Mouse (Mus musculus) fibroblast of lung, adult 2 months (primary cell): ENCODE data around the gene B9d1.
A peak's percentile ranks its signal among the peaks of the same experiment; 100 is the strongest.

Experiments
- DNase-seq: peaks from one replicate; pipeline ENCODE4 v3.0.0-alpha.2; 2011; ENCODE audit warnings: low read depth

Gene B9d1

DNA sequence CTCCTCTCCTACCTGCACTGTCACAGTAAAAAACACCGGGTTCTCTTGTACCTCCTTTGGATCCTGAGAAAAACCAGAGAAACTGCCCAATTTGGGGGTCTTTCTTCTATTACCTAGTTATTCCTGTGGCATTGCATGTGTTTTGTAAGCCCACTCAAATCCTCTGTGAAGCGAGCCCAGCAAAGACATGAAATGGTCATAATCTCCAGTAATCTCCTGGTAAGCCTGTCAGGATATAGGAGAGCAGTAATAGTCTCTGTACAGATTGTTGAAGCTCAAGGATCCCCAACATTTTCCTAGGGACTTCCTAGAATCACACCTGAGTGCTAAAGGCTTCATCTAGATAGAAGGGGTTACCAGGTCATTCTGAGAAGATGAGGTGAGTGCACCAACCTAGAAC lies 36.2 kb downstream of the B9d1 start:
- no peak for DNase-seq

DNA sequence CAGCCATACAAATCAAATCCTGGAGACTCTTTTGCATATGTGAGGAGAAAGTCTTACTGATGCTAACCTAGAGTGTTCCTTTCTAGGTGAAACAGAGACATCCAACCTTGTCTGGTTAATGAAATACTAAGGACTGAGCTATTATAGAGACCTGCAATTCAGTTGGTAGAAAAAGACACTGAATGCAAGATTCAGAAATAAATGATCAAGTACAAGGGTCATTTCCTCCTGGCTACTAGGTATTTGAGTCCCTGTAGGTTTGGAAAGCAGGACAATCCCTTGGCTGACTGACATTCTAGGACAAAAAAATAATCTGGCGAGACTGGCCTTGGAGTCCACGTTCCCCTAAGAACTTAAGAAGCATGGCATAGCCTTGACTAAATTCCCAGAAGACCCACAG lies 40.6 kb downstream of the B9d1 start:
- DNase-seq = no peak

DNA sequence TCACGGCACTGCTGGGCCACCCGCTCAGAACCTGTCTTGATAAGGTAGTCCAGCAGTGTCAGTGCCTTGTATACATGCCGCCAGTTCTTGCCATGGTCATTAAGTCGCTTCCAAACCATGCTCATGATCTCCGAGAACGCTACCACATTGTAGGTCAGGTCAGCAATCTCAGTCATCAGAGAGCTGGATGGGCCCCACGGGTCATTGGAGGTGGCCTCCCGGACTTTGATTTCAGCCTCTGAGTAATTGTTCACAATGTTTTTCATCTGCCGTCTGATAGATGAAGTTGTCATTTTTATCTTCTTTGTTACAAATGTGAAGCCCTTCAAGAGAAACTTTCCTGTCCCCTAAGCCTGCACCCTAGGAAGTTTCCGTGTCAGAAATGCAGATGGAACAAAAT lies 41.5 kb downstream of the B9d1 start:
- no peak for DNase-seq

DNA sequence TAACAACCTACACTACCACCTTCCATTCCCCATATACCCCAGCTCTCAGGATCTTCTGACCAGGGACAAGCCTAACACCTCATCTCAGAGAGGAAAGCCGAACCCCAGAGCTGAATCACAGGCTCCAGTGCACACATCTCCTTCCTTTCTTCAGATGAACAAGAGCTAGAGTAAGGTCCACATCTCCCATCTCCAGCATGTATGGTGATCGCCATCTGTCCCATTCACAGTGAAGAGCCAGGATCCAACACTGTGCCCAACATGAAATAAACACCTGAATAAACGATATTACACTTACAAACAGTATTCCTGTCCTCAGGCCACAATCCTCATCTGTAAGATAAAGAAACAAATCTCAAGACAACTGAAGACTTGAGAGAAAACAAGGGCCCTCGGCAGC lies 42.8 kb downstream of the B9d1 start:
- no peak for DNase-seq

DNA sequence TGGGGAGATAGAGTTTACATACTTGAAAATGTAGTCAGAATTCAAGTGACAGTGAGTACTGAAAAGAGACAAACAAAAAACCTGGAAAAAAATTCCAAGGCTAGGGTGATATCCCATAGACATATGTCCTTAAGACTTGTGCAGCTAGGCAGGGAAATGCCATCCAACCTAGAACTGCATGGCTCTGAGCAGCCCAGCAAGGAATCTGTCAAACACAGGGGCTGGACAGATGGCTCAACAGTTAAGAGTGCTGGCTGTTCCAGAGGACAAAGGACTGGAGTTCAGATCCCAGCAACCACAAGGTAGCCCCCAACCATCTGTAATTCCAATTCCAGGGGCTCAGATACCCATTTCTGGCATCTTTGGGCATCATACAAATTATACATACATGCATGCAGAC lies 45.7 kb downstream of the B9d1 start:
- no peak for DNase-seq

DNA sequence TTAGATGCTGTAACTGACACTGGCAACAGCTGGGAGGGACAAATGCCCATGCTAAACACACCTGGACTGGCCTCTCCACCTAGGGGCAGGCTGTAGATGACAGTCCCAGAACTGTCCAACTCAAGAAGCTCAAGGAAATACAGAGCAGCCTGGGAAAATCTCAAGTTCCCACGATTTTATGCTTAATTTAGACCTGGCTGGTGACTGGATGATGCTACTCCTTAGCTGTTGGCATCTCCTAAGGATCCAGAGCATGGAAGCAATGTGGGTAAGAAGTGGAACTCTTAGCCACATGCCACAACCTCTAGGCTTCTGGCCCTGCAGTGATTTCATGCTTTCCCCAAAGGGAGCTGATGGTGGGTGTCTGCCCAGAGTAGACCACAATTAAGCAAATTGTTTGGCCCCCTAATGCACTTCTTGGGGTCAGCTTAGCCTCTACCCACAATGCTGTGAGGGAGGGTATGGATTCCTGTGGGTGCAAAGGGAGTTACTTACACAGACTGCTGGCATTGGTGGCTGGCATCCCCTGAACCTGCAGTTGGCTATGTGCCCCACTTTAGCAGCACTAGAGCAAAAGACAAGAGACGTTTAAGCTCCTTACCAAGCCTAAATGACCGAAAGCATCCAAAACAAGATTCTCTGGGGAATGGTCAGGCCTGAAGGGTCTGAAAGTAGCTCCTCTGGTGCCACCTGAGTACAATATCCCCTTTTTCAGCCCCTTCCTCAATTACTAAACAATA lies 48.2 kb downstream of the B9d1 start:
- peak; percentile 18 for DNase-seq

DNA sequence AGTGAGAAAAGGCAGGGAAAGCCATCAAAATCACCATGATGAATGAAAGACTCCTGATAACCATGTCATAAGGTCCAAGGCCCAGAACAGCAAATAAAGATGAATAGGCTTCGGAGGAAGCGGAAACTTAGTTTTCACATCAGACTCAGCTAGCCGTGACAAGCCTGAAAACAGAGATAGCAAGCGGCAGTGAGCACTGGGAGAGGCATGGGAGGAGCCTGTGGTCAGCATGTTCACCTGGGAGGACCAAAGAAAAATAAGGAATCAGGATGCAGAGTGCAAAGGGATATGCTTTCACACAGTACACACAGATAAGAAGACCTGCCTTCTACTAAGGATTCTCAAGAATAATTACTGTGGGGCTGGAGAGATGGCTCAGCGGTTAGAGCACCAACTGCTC lies 54.6 kb downstream of the B9d1 start:
- no peak for DNase-seq

DNA sequence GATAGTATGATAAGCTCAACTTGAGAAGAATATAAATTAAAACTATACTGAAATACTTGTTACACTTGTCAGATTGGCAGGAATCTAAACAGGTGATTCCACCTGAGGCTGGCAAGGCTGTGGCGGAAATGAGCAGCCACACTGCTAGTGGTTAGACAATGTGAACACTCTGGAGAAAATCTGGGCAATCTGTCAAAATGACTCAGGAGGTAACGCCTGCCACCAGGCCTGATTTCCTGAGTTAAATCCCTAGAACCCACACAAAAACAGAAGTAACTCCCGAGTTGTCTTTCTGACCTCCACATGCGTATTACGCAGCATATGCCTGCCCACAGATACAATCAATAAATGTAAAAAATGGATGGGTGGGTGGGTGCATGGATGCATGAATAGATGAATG lies 57.5 kb downstream of the B9d1 start:
- DNase-seq = peak; percentile 27
